Mouse (Mus musculus) liver, embryonic 11.5 days (tissue): ENCODE measurements at regions not wholly inside any gene's neighbourhood (a gene's known extent, or its start where the extent isn't known, plus 50 kb on each side); places are given as distances from the start of the nearest gene placed in this dataset.

Source experiments
- ATAC-seq: fragments of 200-750 bp; cut with Nextera tagmentation; replicated peaks from 2 replicates; pipeline ENCODE4 v1.8.0; 2017; ENCODE audit warnings: moderate number of reproducible peaks, mild to moderate bottlenecking, moderate TSS enrichment, moderate library complexity; ENCODE audit not compliant: low FRiP score
- DNase-seq: peaks from one replicate; pipeline ENCODE4 v3.0.0-alpha.2; 2017; ENCODE audit warnings: low spot score
- H3K27ac ChIP-seq: fragments of 300-500 bp; sonication (generic); 2 replicates; pipeline ENCODE4 v1.5.1; 2014; ENCODE audit warnings: mild to moderate bottlenecking, low read depth, low read length, control low read depth
- H3K27me3 ChIP-seq: fragments of 300-500 bp; sonication (generic); replicated peaks from 2 replicates; pipeline ENCODE4 v1.6.1; 2014; ENCODE audit warnings: low read length, mixed read lengths; ENCODE audit not compliant: control insufficient read depth, insufficient read depth
- H3K36me3 ChIP-seq: fragments of 300-500 bp; sonication (generic); 2 replicates; pipeline ENCODE4 v1.6.1; 2014; ENCODE audit warnings: mild to moderate bottlenecking, low read length, moderate library complexity, mixed read lengths; ENCODE audit not compliant: control insufficient read depth, insufficient read depth
- H3K4me1 ChIP-seq: fragments of 300-500 bp; sonication (generic); replicated peaks from 2 replicates; pipeline ENCODE4 v1.6.1; 2014; ENCODE audit warnings: low read length, mixed read lengths; ENCODE audit not compliant: control insufficient read depth, insufficient read depth
- H3K4me2 ChIP-seq: fragments of 300-500 bp; sonication (generic); 2 replicates; pipeline ENCODE4 v1.6.1; 2014; ENCODE audit warnings: mild to moderate bottlenecking, control low read depth, moderate library complexity
- H3K4me3 ChIP-seq: fragments of 300-500 bp; sonication (generic); 2 replicates; pipeline ENCODE4 v1.5.1; 2014; ENCODE audit warnings: low read depth, low read length, control low read depth
- H3K9ac ChIP-seq: fragments of 300-500 bp; sonication (generic); 2 replicates; pipeline ENCODE4 v1.6.1; 2014; ENCODE audit warnings: low read depth, low read length, control low read depth
- H3K9me3 ChIP-seq: fragments of 300-500 bp; sonication (generic); 2 replicates; pipeline ENCODE4 v1.6.1; 2016; ENCODE audit warnings: low read length, inconsistent platforms, mixed read lengths; ENCODE audit not compliant: control insufficient read depth
- WGBS: fragments of 180-500 bp; shearing (Covaris S2); extraction: QIAGEN DNeasy Blood & Tissue Kit; methylation state at CpG from one replicate; pipeline ENCODE4 v1.1.7; 2014; 5-methylcytosine and 5-hydroxymethylcytosine counted together

- no peaks in the 10 kb centered on the region for H3K9me3 ChIP-seq
- no peak overlapping the region for H3K9ac ChIP-seq
- DNase-seq, result no peak
- H3K36me3 ChIP-seq, result no peaks in the 10 kb centered on the region
- no peaks in the 10 kb centered on the region for H3K27me3 ChIP-seq
- WGBS, result 43% methylated on average over 4 of the region's 4 CpGs
- no peak overlapping the region for H3K4me2 ChIP-seq
- H3K4me3 ChIP-seq, result no peak overlapping the region
- ATAC-seq, result no peak
- no peaks in the 10 kb centered on the region; the same call in 1 of the 2 replicates for H3K4me1 ChIP-seq
- no peak overlapping the region for H3K27ac ChIP-seq
These were observed 217.1 kb upstream of the Kif2a start for GRCm38 (mm10) chr13:107239035-107239387.

- H3K4me1 ChIP-seq, result no peaks in the 10 kb centered on the region; the same call in 1 of the 2 replicates
- 65% methylated on average over 9 of the region's 9 CpGs for WGBS
- no peak overlapping the region for H3K27ac ChIP-seq
- no peak overlapping the region for H3K9ac ChIP-seq
- DNase-seq (no peak), ATAC-seq (no peak)
- no peak overlapping the region for H3K4me2 ChIP-seq
- no peaks in the 10 kb centered on the region for H3K36me3 ChIP-seq
- H3K4me3 ChIP-seq, result no peak overlapping the region
- no peaks in the 10 kb centered on the region for H3K9me3 ChIP-seq
- no peaks in the 10 kb centered on the region for H3K27me3 ChIP-seq
These were observed 216.6 kb upstream of the Kif2a start for GRCm38 (mm10) chr13:107238364-107239034.

GRCm38 (mm10) chr13:107219456-107219855 is 197.5 kb upstream of the Kif2a start:
- Histone ChIP-seq H3K27me3 (no peaks in the 10 kb centered on the region), H3K36me3 (no peaks in the 10 kb centered on the region), H3K4me1 (no peaks in the 10 kb centered on the region), H3K9me3 (no peaks in the 10 kb centered on the region), H3K4me2 (no peak overlapping the region), H3K4me3 (no peak overlapping the region), H3K9ac (no peak overlapping the region), H3K27ac (no peak overlapping the region)
- WGBS, result 37% methylated on average over 5 of the region's 5 CpGs
- DNase-seq, result no peak
- no peak for ATAC-seq

GRCm38 (mm10) chr13:107218351-107218750 is 196.4 kb upstream of the Kif2a start:
- DNase-seq, result no peak
- 84% methylated on average over 8 of the region's 8 CpGs for WGBS
- Histone ChIP-seq H3K4me1 (no peaks in the 10 kb centered on the region), H3K27me3 (no peaks in the 10 kb centered on the region), H3K27ac (no peak overlapping the region), H3K36me3 (no peaks in the 10 kb centered on the region), H3K9ac (no peak overlapping the region), H3K4me3 (no peak overlapping the region), H3K9me3 (no peaks in the 10 kb centered on the region), H3K4me2 (no peak overlapping the region)
- ATAC-seq, result no peak

GRCm38 (mm10) chr13:107217825-107218224 is 195.9 kb upstream of the Kif2a start:
- no peaks in the 10 kb centered on the region for H3K36me3 ChIP-seq
- no peaks in the 10 kb centered on the region for H3K4me1 ChIP-seq
- no peak overlapping the region for H3K9ac ChIP-seq
- no peak overlapping the region for H3K4me3 ChIP-seq
- ATAC-seq (no peak), DNase-seq (no peak)
- no peak overlapping the region for H3K27ac ChIP-seq
- no peak overlapping the region for H3K4me2 ChIP-seq
- no peaks in the 10 kb centered on the region for H3K27me3 ChIP-seq
- WGBS, result 45% methylated on average over 6 of the region's 6 CpGs
- H3K9me3 ChIP-seq, result no peaks in the 10 kb centered on the region

GRCm38 (mm10) chr13:107213281-107213680 is 191.4 kb upstream of the Kif2a start:
- Histone ChIP-seq H3K9me3 (no peaks in the 10 kb centered on the region), H3K4me3 (no peak overlapping the region), H3K4me2 (no peak overlapping the region), H3K4me1 (no peaks in the 10 kb centered on the region), H3K36me3 (no peaks in the 10 kb centered on the region), H3K9ac (no peak overlapping the region), H3K27ac (no peak overlapping the region), H3K27me3 (no peaks in the 10 kb centered on the region)
- 67% methylated on average over 2 of the region's 2 CpGs for WGBS
- DNase-seq, result no peak
- ATAC-seq, result no peak

- Histone ChIP-seq H3K4me2 (no peak overlapping the region), H3K9me3 (no peaks in the 10 kb centered on the region), H3K27ac (no peak overlapping the region), H3K4me1 (no peaks in the 10 kb centered on the region), H3K27me3 (no peaks in the 10 kb centered on the region), H3K9ac (no peak overlapping the region), H3K4me3 (no peak overlapping the region), H3K36me3 (no peaks in the 10 kb centered on the region)
- 66% methylated on average over 6 of the region's 6 CpGs for WGBS
- ATAC-seq (no peak), DNase-seq (no peak)
These were observed 188.8 kb upstream of the Kif2a start for GRCm38 (mm10) chr13:107210676-107211075.

- Histone ChIP-seq H3K27me3 (no peaks in the 10 kb centered on the region), H3K27ac (no peak overlapping the region), H3K4me3 (no peak overlapping the region), H3K4me1 (no peaks in the 10 kb centered on the region), H3K4me2 (no peak overlapping the region), H3K36me3 (no peaks in the 10 kb centered on the region), H3K9me3 (no peaks in the 10 kb centered on the region), H3K9ac (no peak overlapping the region)
- 65% methylated on average over 20 of the region's 20 CpGs for WGBS
- DNase-seq (no peak), ATAC-seq (no peak)
These were observed 185.6 kb upstream of the Kif2a start for GRCm38 (mm10) chr13:107207354-107208181.

- no peak for ATAC-seq
- no peaks in the 10 kb centered on the region for H3K27me3 ChIP-seq
These were observed 177.9 kb upstream of the Kif2a start for GRCm38 (mm10) chr13:107199875-107200274.

More at GRCm38 (mm10) chr13:107199875-107200274, 177.9 kb upstream of the Kif2a start:
- Histone ChIP-seq H3K36me3 (no peaks in the 10 kb centered on the region), H3K9ac (no peak overlapping the region), H3K4me1 (no peaks in the 10 kb centered on the region), H3K4me3 (no peak overlapping the region), H3K27ac (no peak overlapping the region), H3K9me3 (no peaks in the 10 kb centered on the region), H3K4me2 (no peak overlapping the region)
- WGBS, result 51% methylated on average over 1 of the region's 1 CpGs
- no peak for DNase-seq
